Mouse (Mus musculus): ENCODE measurements around the gene Slc35a1. TPM values are rescaled to one million over a fixed set of nuclear protein-coding genes. Genes with fewer than 3 reads are reported as not detected.
A peak's percentile ranks its signal among the peaks of the same experiment; 100 is the strongest.

Gene Slc35a1
- polyA plus RNA-seq, 1 experiment from 2014 or later, result 15.1 TPM

- Histone ChIP-seq H3K4me1 (ENCODE audit: control insufficient read depth, low read depth, low read length) (no peaks in the 10 kb centered on the region), H3K9me3 (replicated peaks; ENCODE audit: control insufficient read depth, low read length) (0 out of 2 replicates have a peak, but pooled peaks cover 4% of the 10 kb centered on the region), H3K4me2 (ENCODE audit: low read depth, low read length) (no peak overlapping the region), H3K27ac (ENCODE audit: low read length) (no peak overlapping the region), H3K27me3 (ENCODE audit: control insufficient read depth, insufficient read depth, low read depth, low read length) (no peaks in the 10 kb centered on the region), H3K36me3 (ENCODE audit: control insufficient read depth, insufficient read depth) (no peaks in the 10 kb centered on the region), H3K4me3 (ENCODE audit: low read depth, low read length) (no peak overlapping the region), H3K9ac (ENCODE audit: low read depth, low read length) (no peak overlapping the region)
- no peak for ATAC-seq (ENCODE audit: low read depth)
- 80% methylated on average over 12 of the region's 12 CpGs for WGBS (ENCODE audit: insufficient replicate concordance)
Measured at GRCm38 (mm10) chr4:34719421-34719820, 32.2 kb upstream of the Slc35a1 start.

GRCm38 (mm10) chr4:34715062-34715461 lies 27.8 kb upstream of the Slc35a1 start:
- Histone ChIP-seq H3K27ac (ENCODE audit: low read length) (no peak overlapping the region), H3K9me3 (replicated peaks; ENCODE audit: control insufficient read depth, low read length) (0 out of 2 replicates have a peak, but pooled peaks cover under 1% of the 10 kb centered on the region), H3K9ac (ENCODE audit: low read depth, low read length) (no peak overlapping the region), H3K4me3 (ENCODE audit: low read depth, low read length) (no peak overlapping the region), H3K4me2 (ENCODE audit: low read depth, low read length) (no peak overlapping the region), H3K27me3 (ENCODE audit: control insufficient read depth, insufficient read depth, low read depth, low read length) (no peaks in the 10 kb centered on the region), H3K36me3 (ENCODE audit: control insufficient read depth, insufficient read depth) (no peaks in the 10 kb centered on the region), H3K4me1 (ENCODE audit: control insufficient read depth, low read depth, low read length) (no peaks in the 10 kb centered on the region)
- WGBS (ENCODE audit: insufficient replicate concordance), result 61% methylated on average over 1 of the region's 1 CpGs
- ATAC-seq (ENCODE audit: low read depth), result no peak

GRCm38 (mm10) chr4:34708127-34708526 lies 20.9 kb upstream of the Slc35a1 start:
- Histone ChIP-seq H3K27ac (ENCODE audit: low read length) (no peak overlapping the region), H3K4me1 (ENCODE audit: control insufficient read depth, low read depth, low read length) (no peaks in the 10 kb centered on the region), H3K4me2 (ENCODE audit: low read depth, low read length) (no peak overlapping the region), H3K4me3 (ENCODE audit: low read depth, low read length) (no peak overlapping the region), H3K27me3 (ENCODE audit: control insufficient read depth, insufficient read depth, low read depth, low read length) (no peaks in the 10 kb centered on the region), H3K9ac (ENCODE audit: low read depth, low read length) (no peak overlapping the region), H3K9me3 (replicated peaks; ENCODE audit: control insufficient read depth, low read length) (no peaks in the 10 kb centered on the region), H3K36me3 (ENCODE audit: control insufficient read depth, insufficient read depth) (no peaks in the 10 kb centered on the region)
- whole genome bisulfite sequencing (ENCODE audit: insufficient replicate concordance), result 63% methylated on average over 3 of the region's 3 CpGs
- no peak for ATAC-seq (ENCODE audit: low read depth)

GRCm38 (mm10) chr4:34707248-34707647 lies 20.0 kb upstream of the Slc35a1 start:
- Histone ChIP-seq H3K36me3 (ENCODE audit: control insufficient read depth, insufficient read depth) (no peaks in the 10 kb centered on the region), H3K27ac (ENCODE audit: low read length) (no peak overlapping the region), H3K4me1 (ENCODE audit: control insufficient read depth, low read depth, low read length) (no peaks in the 10 kb centered on the region), H3K4me2 (ENCODE audit: low read depth, low read length) (no peak overlapping the region), H3K9ac (ENCODE audit: low read depth, low read length) (no peak overlapping the region), H3K27me3 (ENCODE audit: control insufficient read depth, insufficient read depth, low read depth, low read length) (no peaks in the 10 kb centered on the region), H3K9me3 (replicated peaks; ENCODE audit: control insufficient read depth, low read length) (no peaks in the 10 kb centered on the region), H3K4me3 (ENCODE audit: low read depth, low read length) (no peak overlapping the region)
- ATAC-seq (ENCODE audit: low read depth), result no peak
- 57% methylated on average over 3 of the region's 3 CpGs for WGBS (ENCODE audit: insufficient replicate concordance)

GRCm38 (mm10) chr4:34703029-34703428 lies 15.8 kb upstream of the Slc35a1 start:
- Histone ChIP-seq H3K27ac (ENCODE audit: low read length) (no peak overlapping the region), H3K9me3 (replicated peaks; ENCODE audit: control insufficient read depth, low read length) (no peaks in the 10 kb centered on the region), H3K4me3 (ENCODE audit: low read depth, low read length) (no peak overlapping the region), H3K27me3 (ENCODE audit: control insufficient read depth, insufficient read depth, low read depth, low read length) (no peaks in the 10 kb centered on the region), H3K4me2 (ENCODE audit: low read depth, low read length) (no peak overlapping the region), H3K9ac (ENCODE audit: low read depth, low read length) (no peak overlapping the region), H3K36me3 (ENCODE audit: control insufficient read depth, insufficient read depth) (no peaks in the 10 kb centered on the region), H3K4me1 (ENCODE audit: control insufficient read depth, low read depth, low read length) (no peaks in the 10 kb centered on the region)
- WGBS (ENCODE audit: insufficient replicate concordance), result 54% methylated on average over 4 of the region's 4 CpGs
- no peak for ATAC-seq (ENCODE audit: low read depth)

- Histone ChIP-seq H3K4me2 (ENCODE audit: low read depth, low read length) (no peak overlapping the region), H3K9me3 (replicated peaks; ENCODE audit: control insufficient read depth, low read length) (no peaks in the 10 kb centered on the region), H3K9ac (ENCODE audit: low read depth, low read length) (no peak overlapping the region), H3K4me1 (ENCODE audit: control insufficient read depth, low read depth, low read length) (no peaks in the 10 kb centered on the region), H3K36me3 (ENCODE audit: control insufficient read depth, insufficient read depth) (no peaks in the 10 kb centered on the region), H3K4me3 (ENCODE audit: low read depth, low read length) (no peak overlapping the region), H3K27ac (ENCODE audit: low read length) (no peak overlapping the region), H3K27me3 (ENCODE audit: control insufficient read depth, insufficient read depth, low read depth, low read length) (no peaks in the 10 kb centered on the region)
- no peak for ATAC-seq (ENCODE audit: low read depth)
- 89% methylated on average over 11 of the region's 11 CpGs for WGBS (ENCODE audit: insufficient replicate concordance)
Measured at GRCm38 (mm10) chr4:34702231-34702630, 15.0 kb upstream of the Slc35a1 start.

- H3K9me3 ChIP-seq (replicated peaks; ENCODE audit: control insufficient read depth, low read length), result no peaks in the 10 kb centered on the region
- ATAC-seq (ENCODE audit: low read depth), result 0 out of 2 replicates have a peak, but pooled peaks have one; percentile 21
- WGBS (ENCODE audit: insufficient replicate concordance), result 50% methylated on average over 5 of the region's 5 CpGs
- no peak overlapping the region for H3K4me2 ChIP-seq (ENCODE audit: low read depth, low read length)
- H3K27ac ChIP-seq (ENCODE audit: low read length), result no peak overlapping the region
- H3K4me1 ChIP-seq (ENCODE audit: control insufficient read depth, low read depth, low read length), result no peaks in the 10 kb centered on the region
- no peak overlapping the region for H3K9ac ChIP-seq (ENCODE audit: low read depth, low read length)
- H3K27me3 ChIP-seq (ENCODE audit: control insufficient read depth, insufficient read depth, low read depth, low read length), result no peaks in the 10 kb centered on the region
- H3K36me3 ChIP-seq (ENCODE audit: control insufficient read depth, insufficient read depth), result no peaks in the 10 kb centered on the region
- no peak overlapping the region for H3K4me3 ChIP-seq (ENCODE audit: low read depth, low read length)
Measured at GRCm38 (mm10) chr4:34701528-34701927, 14.3 kb upstream of the Slc35a1 start.

GRCm38 (mm10) chr4:34688021-34688420 lies 783 bp upstream of the Slc35a1 start:
- Histone ChIP-seq H3K4me3 (ENCODE audit: low read depth, low read length) (no peak overlapping the region), H3K27me3 (ENCODE audit: control insufficient read depth, insufficient read depth, low read depth, low read length) (no peaks in the 10 kb centered on the region), H3K9me3 (replicated peaks; ENCODE audit: control insufficient read depth, low read length) (no peaks in the 10 kb centered on the region), H3K4me2 (ENCODE audit: low read depth, low read length) (no peak overlapping the region), H3K9ac (ENCODE audit: low read depth, low read length) (no peak overlapping the region), H3K27ac (ENCODE audit: low read length) (no peak overlapping the region), H3K4me1 (ENCODE audit: control insufficient read depth, low read depth, low read length) (peaks cover 10% of the 10 kb centered on the region), H3K36me3 (ENCODE audit: control insufficient read depth, insufficient read depth) (no peaks in the 10 kb centered on the region)
- no peak for ATAC-seq (ENCODE audit: low read depth)
- 63% methylated on average over 3 of the region's 3 CpGs for WGBS (ENCODE audit: insufficient replicate concordance)

GRCm38 (mm10) chr4:34680530-34680929 lies 6.7 kb downstream of the Slc35a1 start:
- H3K9ac ChIP-seq (ENCODE audit: low read depth, low read length), result no peak overlapping the region
- H3K27ac ChIP-seq (ENCODE audit: low read length), result no peak overlapping the region
- no peaks in the 10 kb centered on the region for H3K9me3 ChIP-seq (replicated peaks; ENCODE audit: control insufficient read depth, low read length)
- H3K4me2 ChIP-seq (ENCODE audit: low read depth, low read length), result no peak overlapping the region
- H3K4me1 ChIP-seq (ENCODE audit: control insufficient read depth, low read depth, low read length), result no peaks in the 10 kb centered on the region
- WGBS (ENCODE audit: insufficient replicate concordance), result 82% methylated on average over 5 of the region's 5 CpGs
- H3K4me3 ChIP-seq (ENCODE audit: low read depth, low read length), result no peak overlapping the region
- no peaks in the 10 kb centered on the region for H3K27me3 ChIP-seq (ENCODE audit: control insufficient read depth, insufficient read depth, low read depth, low read length)
- H3K36me3 ChIP-seq (ENCODE audit: control insufficient read depth, insufficient read depth), result peaks cover 2% of the 10 kb centered on the region; the same call in 1 of the 2 replicates
- ATAC-seq (ENCODE audit: low read depth), result no peak

All from liver, embryonic 16.5 days (tissue).